Mouse (Mus musculus) liver, adult (tissue): ENCODE results near the gene Comt.

Experiments used
- GATA4 ChIP-seq: IDR thresholded peaks from 2 replicates; pipeline ENCODE4 v1.6.1; 2014; ENCODE audit warnings: mild to moderate bottlenecking, low read length; ENCODE audit not compliant: insufficient replicate concordance

Gene Comt

GRCm38 (mm10) chr16:18423203-18423914 lies 3.3 kb downstream of the Comt start:
- no peak for TF ChIP-seq GATA4

GRCm38 (mm10) chr16:18420571-18420970 lies 6.1 kb downstream of the Comt start:
- TF ChIP-seq GATA4 = no peak

- TF ChIP-seq GATA4 = no peak
These were observed 7.0 kb downstream of the Comt start for GRCm38 (mm10) chr16:18419603-18420026.

GRCm38 (mm10) chr16:18418756-18419602 lies 7.7 kb downstream of the Comt start:
- TF ChIP-seq GATA4 = no peak

GRCm38 (mm10) chr16:18417491-18417890 lies 9.2 kb downstream of the Comt start:
- TF ChIP-seq GATA4 = no peak

- TF ChIP-seq GATA4 = no peak
These were observed 9.8 kb downstream of the Comt start for GRCm38 (mm10) chr16:18416837-18417236.

- no peak for TF ChIP-seq GATA4
These were observed 10.4 kb downstream of the Comt start for GRCm38 (mm10) chr16:18416094-18416761.

- TF ChIP-seq GATA4 = no peak
These were observed 13.4 kb downstream of the Comt start for GRCm38 (mm10) chr16:18413032-18413816.

GRCm38 (mm10) chr16:18411802-18412476 lies 14.7 kb downstream of the Comt start:
- TF ChIP-seq GATA4 = no peak; the same call in 1 of the 2 replicates

- TF ChIP-seq GATA4 = no peak
These were observed 15.5 kb downstream of the Comt start for GRCm38 (mm10) chr16:18411026-18411649.

GRCm38 (mm10) chr16:18410418-18410817 lies 16.2 kb downstream of the Comt start:
- TF ChIP-seq GATA4 = no peak

- TF ChIP-seq GATA4 = no peak
These were observed 16.9 kb downstream of the Comt start for GRCm38 (mm10) chr16:18409776-18410175.

GRCm38 (mm10) chr16:18407912-18408311 lies 18.7 kb downstream of the Comt start:
- no peak for TF ChIP-seq GATA4

- no peak for TF ChIP-seq GATA4
These were observed 20.4 kb downstream of the Comt start for GRCm38 (mm10) chr16:18406293-18406692.

GRCm38 (mm10) chr16:18405876-18406275 lies 20.8 kb downstream of the Comt start:
- no peak for TF ChIP-seq GATA4
